Mouse (Mus musculus): ENCODE results near the gene Gm49354.
"Not testable (repeated sequence)": the region's sequence is repeated elsewhere in the genome, so short reads cannot be mapped to it uniquely, and the experiment has no call there.

Gene Gm49354

DNA sequence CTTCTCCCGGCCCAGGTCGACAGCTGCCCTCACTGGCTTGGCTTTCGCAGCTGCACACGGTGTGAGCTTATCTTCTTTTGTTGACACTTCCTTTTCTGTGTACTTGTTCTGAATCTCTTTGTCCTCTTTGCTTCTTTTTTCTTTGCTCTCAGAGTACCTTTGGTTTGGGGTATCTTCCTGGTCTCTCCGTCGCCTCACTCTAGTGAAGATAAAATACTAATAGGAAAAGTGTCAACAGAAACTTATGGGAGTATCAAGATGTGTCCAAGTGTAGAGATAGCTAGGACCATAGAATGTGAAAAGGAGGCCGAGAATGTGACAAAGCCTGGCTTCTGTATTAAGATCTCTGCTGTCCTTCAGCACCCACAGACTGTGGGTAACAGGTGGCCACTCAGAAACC is at the start of gene Gm49354:
Gene Gm49354 (minus strand): TSS at position 101 of the 400 bp plus-strand sequence.
- DNase-seq (ENCODE audit: extremely low read depth, insufficient read length, low spot score): no peak

DNA sequence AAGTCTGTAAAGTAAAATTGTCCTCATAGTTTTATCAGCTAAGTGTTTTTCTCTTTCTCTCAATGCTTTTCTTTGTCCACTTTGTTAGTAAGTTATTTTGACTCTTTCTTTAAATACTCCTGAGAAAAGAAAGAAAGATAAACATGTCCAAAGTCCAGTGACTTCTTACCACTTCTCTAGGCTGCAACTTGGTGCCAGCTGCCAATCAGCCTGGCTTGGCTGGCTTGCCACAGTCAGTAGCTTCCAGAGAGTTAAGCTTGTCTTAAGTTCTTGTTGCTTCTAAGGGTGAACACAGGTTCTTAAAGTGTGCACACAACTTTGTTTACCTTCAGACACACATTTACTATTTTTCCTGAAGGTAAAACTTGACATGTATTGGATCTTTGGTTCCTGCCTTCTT is 43.9 kb upstream of the Gm49354 start:
- DNase-seq (ENCODE audit: extremely low read depth, insufficient read length, low spot score): no peak

DNA sequence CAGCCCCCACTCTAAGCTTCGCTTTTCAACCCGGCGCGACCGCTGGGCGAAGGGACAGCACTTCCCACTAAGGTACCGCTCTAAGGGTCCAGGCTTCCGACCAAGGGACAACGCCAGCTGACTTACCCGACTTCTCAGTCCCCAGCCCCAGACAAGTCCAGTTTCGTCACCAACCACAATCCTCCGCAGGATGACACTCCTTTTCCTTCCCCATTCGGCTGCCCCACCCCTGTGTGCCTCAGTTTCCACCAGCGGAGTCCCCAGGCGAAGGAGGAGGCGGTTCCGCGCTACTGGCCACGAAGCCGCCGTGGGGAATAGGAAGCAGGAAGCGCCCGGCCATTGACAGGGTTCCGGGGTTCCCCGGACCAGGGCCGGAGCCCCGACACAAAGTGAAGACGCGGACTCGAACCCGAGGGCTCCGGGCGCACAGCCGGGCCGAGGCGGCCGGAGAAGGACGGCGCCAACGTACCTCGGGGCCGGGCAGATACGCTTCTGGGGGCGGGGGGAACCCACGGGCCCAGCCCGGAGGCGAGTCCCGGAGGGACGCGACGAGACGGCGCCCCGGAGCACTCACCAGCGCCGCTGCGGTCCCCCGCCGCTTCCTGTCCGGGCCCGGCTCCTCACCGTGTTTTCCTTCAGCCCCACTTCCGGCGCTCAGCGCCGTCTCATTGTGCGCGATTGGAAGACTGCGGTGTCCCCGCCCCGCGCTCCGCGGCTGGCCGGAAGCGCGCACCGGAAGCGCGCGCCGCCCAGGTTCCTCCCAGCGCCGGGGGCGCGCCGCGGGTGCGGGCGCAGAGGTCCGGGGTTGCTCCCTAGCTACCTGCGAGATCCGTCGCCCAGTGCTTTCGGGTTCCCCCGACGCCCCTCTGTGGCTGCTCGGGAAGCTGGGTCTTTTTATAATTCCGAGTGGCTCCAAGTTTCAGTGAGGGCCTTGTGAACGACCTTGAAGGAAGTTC is 40.7 kb upstream of the Gm49354 start, which contains the start of gene Tut7:
Gene Tut7 (minus strand): TSS at position 641 of the 956 bp plus-strand sequence.
- DNase-seq (ENCODE audit: extremely low read depth, insufficient read length, low spot score): peak; percentile 95

DNA sequence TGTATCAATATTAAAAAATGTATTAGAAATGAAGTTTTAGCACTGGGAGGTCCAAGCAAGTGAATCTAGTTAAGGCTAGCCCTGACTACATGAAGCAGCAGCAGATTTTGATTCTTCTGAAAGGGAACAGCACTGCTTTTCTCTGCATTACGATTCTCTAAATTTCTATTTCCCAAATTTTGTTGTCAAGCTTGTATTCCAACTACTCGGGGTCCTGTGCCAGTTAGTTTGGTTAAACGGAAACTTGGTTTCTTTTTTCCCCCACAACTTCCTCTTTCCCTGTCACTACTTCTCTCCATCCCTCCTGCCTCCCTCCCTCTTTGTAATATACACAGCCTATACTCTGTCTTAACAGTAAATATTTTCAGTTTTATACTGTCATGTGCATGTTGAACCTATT is 38.8 kb upstream of the Gm49354 start:
- DNase-seq (ENCODE audit: extremely low read depth, insufficient read length, low spot score): no peak

DNA sequence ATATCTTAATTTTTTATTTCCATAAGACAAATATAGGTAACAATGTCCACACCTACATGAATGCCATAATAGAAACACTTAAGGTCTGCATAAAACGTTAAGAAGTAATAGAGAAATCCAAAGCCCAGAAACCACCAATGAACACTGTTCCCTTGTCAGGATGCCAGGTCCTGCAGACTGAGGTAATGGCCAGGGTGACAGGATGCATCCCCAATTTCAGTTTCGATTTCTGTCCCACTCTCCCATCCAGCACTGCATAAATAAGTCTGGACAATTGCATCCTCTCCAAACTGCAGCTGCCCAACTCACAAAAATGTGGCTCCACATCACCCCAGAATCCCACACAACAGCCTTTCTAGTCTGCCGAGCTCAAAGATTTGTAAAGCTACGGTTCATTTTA is 38.1 kb upstream of the Gm49354 start:
- DNase-seq (ENCODE audit: extremely low read depth, insufficient read length, low spot score): no peak

DNA sequence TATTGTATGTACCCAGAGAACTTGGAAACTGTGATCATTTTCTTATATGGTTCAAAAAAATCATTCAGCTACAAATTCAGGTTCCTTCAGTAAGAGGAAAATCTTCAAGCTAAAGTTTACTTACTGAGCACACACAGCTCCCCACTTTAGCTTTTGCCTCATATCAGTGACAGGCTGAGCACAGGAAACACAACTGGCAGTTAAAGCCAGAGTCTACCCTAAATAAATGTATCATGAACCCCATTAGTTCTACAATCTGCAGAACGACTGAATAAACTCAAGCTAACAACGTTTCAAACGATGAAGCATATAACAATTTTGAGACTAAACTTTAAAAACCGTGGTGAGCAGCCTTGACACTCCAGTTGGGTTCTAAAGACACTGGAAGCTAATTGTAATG is 35.3 kb upstream of the Gm49354 start:
- DNase-seq (ENCODE audit: extremely low read depth, insufficient read length, low spot score): no peak

DNA sequence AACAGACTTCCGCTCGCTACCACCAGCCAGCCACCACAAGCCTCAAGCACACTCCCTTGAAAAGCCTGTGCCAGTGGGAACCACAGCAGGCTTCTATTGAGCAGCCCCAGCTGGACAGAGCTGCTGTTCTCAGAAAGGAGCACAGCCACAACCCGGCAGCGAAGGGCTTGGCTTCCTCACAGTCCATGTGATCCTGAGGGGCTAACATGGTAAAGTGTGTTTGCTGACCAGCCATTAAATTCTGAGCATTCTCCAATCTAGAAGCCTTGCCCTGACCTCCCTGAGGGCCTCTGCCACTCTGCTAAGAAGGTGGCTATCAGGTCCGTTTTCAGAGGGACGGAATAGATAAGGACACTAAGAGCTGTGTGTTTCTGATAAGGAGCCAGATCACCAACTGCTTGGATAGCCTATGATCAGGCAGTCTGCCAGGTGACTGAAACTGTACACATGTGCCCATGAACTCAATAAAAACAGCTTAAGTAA is 32.1 kb upstream of the Gm49354 start:
- no peak for DNase-seq (ENCODE audit: extremely low read depth, insufficient read length, low spot score)

DNA sequence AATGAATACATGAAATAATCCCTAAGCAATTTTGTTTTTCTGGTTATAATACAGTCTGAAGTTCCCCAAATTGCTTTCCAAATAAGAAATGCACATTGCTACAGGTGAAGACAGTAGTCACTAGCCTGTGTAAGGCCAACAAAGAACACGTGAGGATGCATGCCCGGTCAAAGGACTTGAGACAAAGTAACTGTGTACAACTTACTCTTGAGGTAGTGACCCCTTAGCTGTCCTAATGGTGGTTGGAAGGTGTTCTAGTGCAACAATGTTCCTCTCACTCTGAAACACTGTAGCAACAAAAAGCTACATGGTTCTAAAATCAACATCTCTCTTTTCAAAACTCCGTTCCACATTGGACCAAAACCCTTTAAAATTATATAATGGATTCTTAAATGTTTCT is 29.5 kb upstream of the Gm49354 start:
- no peak for DNase-seq (ENCODE audit: extremely low read depth, insufficient read length, low spot score)

DNA sequence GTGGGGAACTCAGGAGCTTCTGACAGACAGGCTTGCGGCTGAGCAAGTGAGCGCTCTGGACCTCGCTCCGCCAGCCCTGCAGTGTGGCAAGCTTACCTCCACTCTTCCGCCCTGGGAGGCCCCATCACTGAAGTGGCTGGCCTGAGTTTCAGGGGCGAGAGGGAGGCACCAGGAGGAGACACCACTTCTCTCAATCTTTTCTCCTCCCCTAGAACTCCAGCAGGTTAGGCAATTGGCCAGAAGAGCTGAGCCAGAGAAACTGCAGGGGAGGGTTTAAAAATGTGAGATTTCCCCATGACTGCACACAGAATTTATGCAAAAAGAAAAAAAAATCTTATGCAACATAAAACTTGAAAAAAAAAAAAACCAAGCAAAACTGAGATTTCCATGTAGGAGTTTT is 19.0 kb upstream of the Gm49354 start:
- DNase-seq (ENCODE audit: extremely low read depth, insufficient read length, low spot score): no peak

DNA sequence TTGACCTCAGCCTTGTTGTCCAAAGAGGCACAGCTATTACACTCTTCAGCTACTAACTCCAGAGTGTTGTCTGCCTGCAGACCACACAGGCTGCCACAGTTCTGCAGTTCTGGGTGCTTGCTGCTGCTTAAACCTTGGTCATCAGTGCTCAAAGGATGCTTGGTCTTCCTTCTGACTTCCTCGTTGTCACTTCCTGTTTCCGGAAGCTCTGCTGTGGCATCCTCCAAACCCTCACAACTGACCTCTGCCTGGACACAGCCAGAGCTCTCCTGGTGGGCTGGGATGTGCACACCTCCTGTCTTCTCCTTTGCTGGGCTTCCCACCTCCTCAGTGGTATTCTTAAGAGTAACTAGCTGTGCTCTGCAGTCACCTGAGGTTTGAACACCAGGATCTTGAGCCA is 18.0 kb upstream of the Gm49354 start:
- no peak for DNase-seq (ENCODE audit: extremely low read depth, insufficient read length, low spot score)

DNA sequence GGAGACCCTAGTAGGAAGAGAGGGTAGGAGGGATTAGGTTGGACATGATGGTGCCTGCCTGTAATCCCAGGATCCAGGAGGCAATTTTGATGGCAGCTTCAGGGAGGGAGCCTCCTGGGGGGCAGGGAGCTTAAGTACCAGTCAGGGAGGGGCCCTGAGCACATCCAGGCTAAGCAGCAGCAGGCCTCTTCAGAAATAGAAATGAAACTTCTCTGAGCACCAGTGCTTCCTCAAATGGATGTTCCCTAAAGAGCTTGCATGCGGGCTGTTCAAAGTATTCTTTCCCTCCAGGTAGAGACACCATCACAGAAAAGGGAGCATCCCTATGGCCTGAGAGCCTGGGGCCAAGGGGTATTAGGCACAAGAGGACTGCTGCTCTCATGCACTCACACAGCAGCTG is 16.3 kb upstream of the Gm49354 start:
- DNase-seq (ENCODE audit: extremely low read depth, insufficient read length, low spot score): no peak

DNA sequence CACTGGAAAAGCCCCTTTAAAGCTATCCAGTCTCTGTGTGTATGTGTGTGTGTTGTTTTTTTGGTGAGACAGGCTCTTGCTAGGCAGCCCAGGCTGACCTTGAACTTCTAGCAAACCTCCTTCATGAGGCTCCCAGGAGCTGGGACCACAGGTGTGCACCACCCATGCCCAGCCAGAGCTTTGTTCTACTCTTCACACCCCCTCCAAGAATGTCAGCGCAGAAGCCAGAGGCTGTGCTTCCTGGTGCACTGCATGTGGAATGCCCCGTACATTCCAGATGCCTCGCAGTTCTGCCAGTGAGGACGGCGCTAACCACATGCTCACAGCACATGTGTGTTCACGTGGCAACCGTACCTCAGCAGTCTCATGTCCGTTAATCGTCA is 14.4 kb upstream of the Gm49354 start:
- DNase-seq (ENCODE audit: extremely low read depth, insufficient read length, low spot score): no peak

DNA sequence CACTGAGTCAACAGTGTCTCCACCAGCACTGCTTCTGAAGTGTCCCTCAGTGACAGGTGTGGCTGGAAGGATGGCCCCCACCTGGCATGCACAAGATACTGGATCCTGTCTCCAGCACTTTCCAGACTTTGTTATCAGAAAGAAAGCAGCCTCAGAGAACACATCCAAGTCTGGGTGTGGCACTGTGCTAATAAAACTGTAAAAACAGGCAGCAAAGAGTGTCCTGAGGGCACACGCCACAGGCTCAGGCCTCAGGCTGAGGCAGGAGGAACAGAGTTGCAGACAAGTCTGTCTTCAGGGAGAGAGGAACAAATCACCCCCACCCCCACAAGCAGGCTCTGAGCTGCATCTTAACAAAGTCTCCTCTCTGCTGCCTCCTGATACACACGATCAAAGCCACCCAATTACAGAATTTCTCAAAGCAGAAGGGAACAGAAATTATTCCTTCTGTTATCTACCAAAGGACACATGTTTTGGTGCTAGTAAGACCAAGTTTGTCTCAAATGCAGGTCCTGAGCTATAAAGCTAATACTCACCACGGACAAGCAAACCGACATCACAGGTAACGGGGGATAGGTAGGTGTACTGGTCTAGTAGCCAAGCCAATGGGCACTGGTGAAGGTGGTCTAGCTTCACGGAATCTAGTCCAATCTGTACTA is 13.9 kb upstream of the Gm49354 start:
- DNase-seq (ENCODE audit: extremely low read depth, insufficient read length, low spot score): no peak

DNA sequence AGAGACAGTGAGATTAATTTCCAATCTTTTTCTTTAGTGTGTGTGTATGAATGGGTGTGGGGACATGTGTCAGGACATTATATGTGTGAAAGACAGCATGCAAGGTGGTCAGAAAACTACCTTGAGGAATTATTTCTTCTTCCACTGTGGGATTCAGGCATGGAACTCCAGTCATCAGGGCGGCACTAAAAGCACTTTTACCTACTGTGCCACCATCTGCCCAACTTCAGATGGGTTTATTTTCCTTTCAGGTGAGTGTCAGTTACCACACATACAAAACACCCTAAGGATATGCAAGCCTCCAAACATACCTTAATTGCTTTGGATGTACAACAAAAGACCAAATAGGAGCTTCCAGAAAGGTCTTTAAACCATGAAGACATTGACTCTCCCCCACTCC is 12.7 kb upstream of the Gm49354 start:
- no peak for DNase-seq (ENCODE audit: extremely low read depth, insufficient read length, low spot score)

DNA sequence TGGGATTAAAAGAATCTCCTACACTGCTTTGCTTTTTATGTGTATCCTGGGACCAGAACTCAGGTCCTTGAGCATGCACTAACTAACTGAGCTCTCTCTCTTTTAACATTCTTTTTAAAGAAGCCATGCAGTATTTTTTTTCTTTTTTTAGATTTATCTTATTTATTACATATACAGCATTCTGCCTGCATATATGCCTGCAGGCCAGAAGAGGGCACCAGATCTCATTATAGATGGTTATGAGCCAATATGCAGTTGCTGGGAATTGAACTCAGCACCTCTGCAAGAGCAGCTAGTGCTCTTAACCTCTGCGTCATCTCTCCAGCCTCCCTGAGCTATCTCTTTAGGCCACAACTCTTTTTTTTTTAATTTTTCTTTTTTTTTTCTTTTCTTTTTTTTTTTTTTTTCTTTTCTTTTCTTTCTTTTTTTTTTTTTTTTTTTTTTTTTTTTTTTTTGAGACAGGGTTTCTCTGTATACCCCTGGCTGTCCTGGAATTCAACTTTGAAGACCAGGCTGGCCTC is 2.2 kb downstream of the Gm49354 start:
- not testable (repeated sequence) for DNase-seq (ENCODE audit: extremely low read depth, insufficient read length, low spot score)

DNA sequence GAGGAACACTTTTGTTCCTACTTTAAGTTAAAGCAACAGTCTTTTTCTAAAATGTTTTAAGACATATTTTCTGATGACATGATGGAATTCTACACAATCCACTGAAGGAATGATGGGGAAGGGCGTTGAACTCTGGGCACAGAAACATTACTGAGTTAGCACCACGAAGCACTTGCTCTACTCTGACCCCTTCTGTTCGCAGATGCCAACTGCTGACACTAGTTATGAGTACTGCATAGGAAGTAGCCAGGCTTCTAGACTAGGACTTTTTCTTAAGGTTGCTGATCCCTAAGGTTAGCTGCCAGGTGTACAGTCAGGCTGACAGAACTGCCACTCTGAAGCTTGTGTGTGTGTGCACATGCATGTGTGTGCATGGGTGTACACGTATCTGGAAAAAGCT is 2.8 kb downstream of the Gm49354 start:
- no peak for DNase-seq (ENCODE audit: extremely low read depth, insufficient read length, low spot score)

DNA sequence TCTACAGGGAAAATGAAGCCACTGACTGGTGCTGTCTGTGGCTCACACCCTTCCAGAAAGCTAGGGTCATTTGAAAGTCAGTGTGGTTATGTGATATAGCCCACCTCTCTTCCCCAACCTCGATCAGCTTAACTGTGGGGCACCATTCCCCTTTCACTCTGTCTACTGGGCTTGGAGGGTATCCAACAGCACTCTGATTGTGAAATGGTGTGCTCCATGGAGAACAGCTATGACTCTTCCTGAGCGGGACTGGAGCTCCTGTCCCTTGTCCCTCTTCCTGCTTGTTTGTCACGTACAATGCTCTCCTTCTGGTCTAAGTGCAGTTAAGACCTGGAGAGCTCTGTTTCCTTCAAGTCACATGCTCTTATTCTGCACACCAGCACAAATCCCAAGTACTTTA is 6.9 kb downstream of the Gm49354 start:
- DNase-seq (ENCODE audit: extremely low read depth, insufficient read length, low spot score): no peak

DNA sequence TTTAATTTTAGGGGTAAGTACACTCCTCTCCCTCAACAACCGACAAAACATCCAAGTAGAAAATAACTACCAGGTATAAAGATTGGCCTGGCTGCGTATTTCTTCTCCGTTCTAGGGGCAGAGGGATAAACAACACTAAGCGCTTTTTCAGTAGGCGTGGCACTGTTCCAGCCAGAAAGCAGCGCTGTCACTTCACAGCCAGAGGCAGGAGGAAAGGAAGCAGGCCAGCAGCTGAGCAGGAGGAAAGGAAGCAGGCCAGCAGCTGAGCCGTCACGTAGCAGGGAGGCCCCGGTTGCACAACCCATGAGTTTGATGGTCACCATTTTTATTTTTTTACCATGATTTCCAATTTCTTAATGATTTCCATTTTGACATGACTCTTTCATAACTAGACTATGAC is 10.8 kb downstream of the Gm49354 start:
- DNase-seq (ENCODE audit: extremely low read depth, insufficient read length, low spot score): peak; percentile 33

DNA sequence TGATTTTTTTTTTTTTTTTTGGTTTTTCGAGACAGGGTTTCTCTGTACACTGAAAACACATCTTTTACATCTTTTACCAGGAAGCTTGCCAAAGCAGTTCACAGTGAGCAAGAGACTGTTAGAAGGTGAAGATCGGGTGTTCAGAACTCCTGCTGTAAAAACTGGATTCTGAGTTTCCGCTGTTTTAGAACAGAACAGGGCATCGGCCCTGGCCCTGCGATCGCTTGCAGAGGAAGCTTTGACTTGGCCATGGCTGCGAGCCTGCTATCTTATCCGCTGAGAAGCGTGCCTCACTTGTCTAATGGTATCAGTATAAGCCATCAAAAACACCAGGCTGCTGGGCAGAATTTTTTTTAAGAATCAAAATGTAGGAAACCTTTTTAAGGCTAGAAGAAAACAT is 11.2 kb downstream of the Gm49354 start:
- DNase-seq (ENCODE audit: extremely low read depth, insufficient read length, low spot score): no peak

DNA sequence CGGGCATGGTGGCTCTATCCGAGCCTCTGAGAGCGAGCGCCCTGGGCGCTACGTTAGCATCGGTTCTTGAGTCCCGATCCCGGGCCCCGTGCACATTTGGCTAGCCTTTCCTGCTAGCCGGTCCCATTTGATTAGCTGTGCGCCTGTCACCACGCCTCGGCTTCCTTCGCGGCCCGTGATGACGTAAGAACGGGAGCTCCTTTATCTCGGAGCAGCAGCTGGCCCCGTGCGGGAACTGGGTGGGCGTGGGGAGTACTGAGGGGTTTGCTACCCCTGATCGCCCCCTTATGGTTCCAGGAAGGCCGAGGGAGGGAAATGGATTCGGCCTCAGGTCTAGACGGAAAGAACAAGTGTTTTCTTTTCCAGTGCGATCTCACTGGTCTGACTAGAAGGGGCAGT is 11.9 kb downstream of the Gm49354 start:
- DNase-seq (ENCODE audit: extremely low read depth, insufficient read length, low spot score): peak; percentile 80

DNA sequence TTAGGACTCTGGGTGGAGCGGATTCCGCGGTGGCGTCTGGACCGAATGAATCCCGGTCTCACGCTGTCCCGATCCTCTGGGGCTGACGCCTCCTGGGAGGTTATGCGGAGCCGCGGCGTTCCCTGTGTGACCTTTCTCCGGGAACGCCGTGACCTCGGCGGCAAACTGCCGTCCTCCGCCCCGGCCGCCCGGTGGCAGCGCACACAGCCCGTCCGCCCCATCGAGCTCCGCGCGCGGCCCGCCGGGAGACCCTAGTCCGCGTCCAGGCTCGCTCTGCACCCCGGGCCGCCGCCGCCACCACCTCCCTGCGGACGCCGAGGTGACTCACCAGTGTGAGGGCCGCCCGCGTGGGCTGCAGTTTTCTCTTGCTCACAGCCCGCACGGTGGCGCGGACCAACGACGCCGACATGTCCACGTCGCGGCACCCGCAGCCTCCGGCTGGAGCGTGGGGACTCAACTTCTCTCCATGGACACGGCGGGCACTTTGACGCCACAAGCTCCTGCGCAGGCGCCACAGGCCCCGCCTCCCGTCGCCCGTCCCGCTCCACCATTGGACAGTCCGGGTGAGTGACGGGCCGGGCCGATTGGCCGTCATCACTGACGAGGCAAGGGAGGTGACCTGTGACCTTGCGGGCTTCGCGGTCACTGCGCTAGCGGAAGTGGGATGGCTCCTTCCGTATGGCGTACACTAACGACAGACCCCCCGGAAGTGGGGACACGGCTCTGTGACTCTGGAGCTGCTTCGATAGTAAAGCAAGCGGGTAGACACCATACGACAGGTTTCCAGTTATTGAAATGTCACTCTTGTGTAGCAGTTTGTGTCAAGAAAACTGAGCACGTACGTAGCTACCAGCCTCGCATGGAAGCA is 12.5 kb downstream of the Gm49354 start, which contains the start of gene Isca1:
Gene Isca1 (minus strand): TSS at position 515 of the 868 bp plus-strand sequence.
- peak; percentile 99 for DNase-seq (ENCODE audit: extremely low read depth, insufficient read length, low spot score)

All from 3134 (cell line).